Mouse (Mus musculus): ENCODE results near the gene Lrrc4b. TPM values are rescaled to one million over a fixed set of nuclear protein-coding genes. Genes with fewer than 3 reads are reported as not detected.

Gene Lrrc4b
- polyA plus RNA-seq, 1 experiment from 2014 or later, result 11.4 TPM

DNA sequence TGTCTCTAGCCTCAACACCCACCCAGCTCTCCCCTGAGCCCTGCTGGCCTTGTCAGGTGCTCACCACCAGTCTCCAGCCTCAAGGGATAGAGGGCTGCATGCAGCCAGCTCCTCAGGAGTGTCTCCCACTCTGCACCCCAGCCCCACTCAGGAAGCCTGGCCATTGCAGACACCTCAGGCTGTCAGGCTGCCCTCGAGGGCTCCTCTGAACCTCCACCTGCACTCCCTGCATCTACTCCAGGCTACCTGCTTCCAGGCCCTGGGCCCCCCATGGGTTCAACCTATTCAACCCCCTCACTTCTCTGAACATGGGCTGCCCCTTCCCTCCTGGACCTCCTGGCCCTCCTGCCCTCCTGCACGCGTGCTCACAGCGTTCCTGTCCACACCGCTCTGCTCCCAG lies 62.6 kb downstream of the Lrrc4b start:
- Histone ChIP-seq H3K4me2 (replicated peaks; ENCODE audit: low read depth, low read length) (no peak overlapping the region), H3K4me3 (ENCODE audit: low read depth, low read length) (no peak overlapping the region), H3K4me1 (replicated peaks; ENCODE audit: control insufficient read depth, insufficient read depth, low read length) (peaks cover 4% of the 10 kb centered on the region; the same call in 1 of the 2 replicates), H3K27me3 (ENCODE audit: control insufficient read depth, insufficient read depth, low read length) (no peaks in the 10 kb centered on the region), H3K36me3 (ENCODE audit: control insufficient read depth, insufficient read depth, low read length) (no peaks in the 10 kb centered on the region), H3K9ac (ENCODE audit: low read depth, low read length) (no peak overlapping the region), H3K27ac (ENCODE audit: low read depth, low read length) (no peak overlapping the region), H3K9me3 (ENCODE audit: control insufficient read depth, low read length) (no peaks in the 10 kb centered on the region)
- DNase-seq (ENCODE audit: low spot score) (no peak), ATAC-seq (ENCODE audit: low FRiP score) (no peak)
- WGBS, result 94% methylated on average over 5 of the region's 5 CpGs

DNA sequence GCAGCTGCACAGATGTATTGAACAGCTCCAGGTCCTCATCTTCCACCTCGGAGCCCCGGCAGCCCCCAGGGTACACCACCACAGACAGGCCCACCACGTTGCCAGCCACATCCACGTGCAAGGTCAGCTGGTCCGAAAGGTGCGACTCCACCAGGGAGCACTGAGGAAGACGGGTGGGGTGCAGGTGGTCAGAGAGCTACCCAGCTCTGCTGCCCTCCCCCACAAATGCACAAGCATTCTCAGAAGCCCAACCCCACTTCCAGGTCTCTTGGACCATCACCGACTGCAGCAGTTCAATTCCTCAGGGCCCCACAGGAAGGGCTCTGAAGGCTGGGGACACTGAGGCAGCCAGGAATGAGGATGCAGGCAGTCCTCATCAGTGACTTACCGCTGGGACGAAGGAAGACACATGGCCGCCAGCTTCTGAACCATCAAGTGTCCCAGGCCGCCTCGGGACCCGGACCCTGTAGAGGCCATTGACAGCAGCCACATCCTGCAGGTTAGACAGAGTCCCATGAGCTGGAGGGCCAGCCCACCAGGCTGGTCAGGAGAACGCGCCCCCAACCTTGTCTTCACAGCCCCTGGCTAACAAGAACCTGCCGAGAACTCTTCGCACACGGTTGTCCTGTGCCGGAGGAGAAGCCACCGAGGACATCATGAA lies 63.5 kb downstream of the Lrrc4b start:
- H3K27ac ChIP-seq (ENCODE audit: low read depth, low read length), result no peak overlapping the region
- H3K4me2 ChIP-seq (replicated peaks; ENCODE audit: low read depth, low read length), result no peak overlapping the region
- H3K27me3 ChIP-seq (ENCODE audit: control insufficient read depth, insufficient read depth, low read length), result no peaks in the 10 kb centered on the region
- DNase-seq (ENCODE audit: low spot score) (no peak), ATAC-seq (ENCODE audit: low FRiP score) (no peak)
- H3K36me3 ChIP-seq (ENCODE audit: control insufficient read depth, insufficient read depth, low read length), result no peaks in the 10 kb centered on the region
- no peak overlapping the region for H3K9ac ChIP-seq (ENCODE audit: low read depth, low read length)
- no peak overlapping the region for H3K4me3 ChIP-seq (ENCODE audit: low read depth, low read length)
- H3K4me1 ChIP-seq (replicated peaks; ENCODE audit: control insufficient read depth, insufficient read depth, low read length), result peaks cover 4% of the 10 kb centered on the region; the same call in 1 of the 2 replicates
- WGBS, result 92% methylated on average over 21 of the region's 21 CpGs
- H3K9me3 ChIP-seq (ENCODE audit: control insufficient read depth, low read length), result no peaks in the 10 kb centered on the region

DNA sequence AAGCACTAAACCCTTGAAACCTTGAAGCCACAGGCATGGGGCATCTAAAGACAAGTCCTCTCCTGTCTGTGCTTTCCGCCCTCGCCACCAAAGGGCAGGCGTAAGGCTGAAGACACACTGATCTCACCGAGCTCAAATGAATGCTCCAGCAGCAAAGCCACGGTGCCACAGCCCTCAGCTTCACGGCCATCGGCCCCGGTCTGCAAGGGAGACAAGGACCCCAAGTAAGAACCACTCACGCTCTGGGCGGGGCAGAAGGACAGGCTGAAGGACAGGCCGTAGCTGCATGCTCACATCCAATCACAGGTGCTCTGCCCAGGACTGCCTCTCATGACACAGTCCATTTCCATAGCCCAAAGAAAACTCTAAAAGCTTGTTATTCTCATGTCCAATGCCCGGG lies 65.9 kb downstream of the Lrrc4b start:
- DNase-seq (ENCODE audit: low spot score) (no peak), ATAC-seq (ENCODE audit: low FRiP score) (no peak)
- H3K36me3 ChIP-seq (ENCODE audit: control insufficient read depth, insufficient read depth, low read length), result no peaks in the 10 kb centered on the region
- peaks cover 4% of the 10 kb centered on the region; the same call in 1 of the 2 replicates for H3K4me1 ChIP-seq (replicated peaks; ENCODE audit: control insufficient read depth, insufficient read depth, low read length)
- H3K9me3 ChIP-seq (ENCODE audit: control insufficient read depth, low read length), result no peaks in the 10 kb centered on the region
- no peak overlapping the region for H3K27ac ChIP-seq (ENCODE audit: low read depth, low read length)
- no peaks in the 10 kb centered on the region for H3K27me3 ChIP-seq (ENCODE audit: control insufficient read depth, insufficient read depth, low read length)
- H3K4me2 ChIP-seq (replicated peaks; ENCODE audit: low read depth, low read length), result no peak overlapping the region
- no peak overlapping the region for H3K9ac ChIP-seq (ENCODE audit: low read depth, low read length)
- no peak overlapping the region for H3K4me3 ChIP-seq (ENCODE audit: low read depth, low read length)
- WGBS, result 93% methylated on average over 12 of the region's 12 CpGs

DNA sequence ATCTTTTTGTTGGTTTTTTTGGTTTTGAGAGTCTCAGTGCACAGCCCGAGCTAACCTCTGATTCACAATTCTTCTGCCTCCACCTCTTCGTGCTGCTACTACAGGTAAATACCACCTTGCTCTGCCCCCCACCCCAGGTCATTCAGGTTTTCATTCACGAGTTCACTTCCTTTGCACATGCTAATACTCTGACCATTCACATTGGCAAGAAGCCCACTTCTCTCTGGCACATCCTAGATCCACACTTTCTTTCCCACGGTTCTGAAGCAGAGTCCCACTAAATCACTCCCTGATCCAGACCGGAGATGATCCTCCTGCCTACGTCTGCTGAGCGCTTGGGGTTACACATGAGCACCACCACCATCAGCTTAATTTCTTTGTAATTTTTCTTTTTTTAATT lies 66.3 kb downstream of the Lrrc4b start:
- Histone ChIP-seq H3K36me3 (ENCODE audit: control insufficient read depth, insufficient read depth, low read length) (no peaks in the 10 kb centered on the region), H3K9ac (ENCODE audit: low read depth, low read length) (peak overlapping the region; percentile 90; the same call in 1 of the 2 replicates), H3K27ac (ENCODE audit: low read depth, low read length) (no peak overlapping the region), H3K4me2 (replicated peaks; ENCODE audit: low read depth, low read length) (peak overlapping the region; percentile 91), H3K27me3 (ENCODE audit: control insufficient read depth, insufficient read depth, low read length) (no peaks in the 10 kb centered on the region), H3K4me1 (replicated peaks; ENCODE audit: control insufficient read depth, insufficient read depth, low read length) (peaks cover 4% of the 10 kb centered on the region; the same call in 1 of the 2 replicates), H3K4me3 (ENCODE audit: low read depth, low read length) (peak overlapping the region; percentile 77), H3K9me3 (ENCODE audit: control insufficient read depth, low read length) (no peaks in the 10 kb centered on the region)
- no peak for DNase-seq (ENCODE audit: low spot score)
- no peak for ATAC-seq (ENCODE audit: low FRiP score)
- 91% methylated on average over 7 of the region's 7 CpGs for WGBS

DNA sequence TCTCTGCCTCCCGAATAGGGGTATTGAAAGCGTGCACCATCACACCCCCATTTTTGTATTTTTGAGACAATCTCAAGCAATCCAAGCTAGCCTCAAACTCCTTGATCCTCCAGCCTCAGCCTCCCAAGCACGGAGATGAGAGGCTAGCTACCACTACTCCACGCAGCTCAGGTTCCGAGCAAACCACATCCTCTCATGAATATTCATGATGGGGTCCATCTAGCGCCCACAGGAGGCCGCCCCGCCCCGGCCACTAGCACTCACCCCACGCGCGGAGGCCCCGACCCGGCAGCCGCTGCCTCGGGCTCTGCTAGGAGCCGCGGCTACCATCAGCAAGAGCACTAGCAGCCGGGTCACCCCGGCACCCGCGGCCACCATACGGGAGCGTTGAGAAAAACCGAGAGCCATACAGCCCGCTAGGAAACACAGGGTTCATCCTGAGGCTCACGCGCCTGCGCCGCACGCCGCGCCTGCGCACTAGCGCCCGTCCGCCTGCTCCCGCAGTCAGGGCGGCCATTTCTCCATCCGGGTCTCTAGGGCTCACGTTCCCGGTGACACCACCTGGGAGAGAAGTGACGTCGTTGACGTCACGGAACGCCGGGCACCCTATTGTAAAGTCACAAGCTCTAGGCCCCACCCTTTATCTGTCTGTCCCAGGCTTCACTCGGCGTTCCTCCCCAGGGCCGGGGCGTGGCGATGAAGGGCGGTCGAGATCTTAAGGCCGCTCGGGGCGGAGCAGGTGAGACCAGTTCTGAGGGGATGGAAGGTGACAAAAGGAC lies 67.4 kb downstream of the Lrrc4b start, which contains the start of the genes Emc10 and Fam71e1:
Gene Emc10 (minus strand): TSS at position 538 of the 779 bp plus-strand sequence.
Gene Fam71e1 (plus strand): TSS at position 590 of the 779 bp plus-strand sequence.
- WGBS, result under 1% methylated on average over 58 of the region's 58 CpGs
- H3K36me3 ChIP-seq (ENCODE audit: control insufficient read depth, insufficient read depth, low read length), result no peaks in the 10 kb centered on the region
- peak within 1 kb of the TSS; percentile 91 for H3K4me2 ChIP-seq (replicated peaks; ENCODE audit: low read depth, low read length)
- peak; percentile 100 for DNase-seq (ENCODE audit: low spot score)
- no peaks in the 10 kb centered on the region for H3K27me3 ChIP-seq (ENCODE audit: control insufficient read depth, insufficient read depth, low read length)
- ATAC-seq (ENCODE audit: low FRiP score), result peak; percentile 97
- peaks cover 4% of the 10 kb centered on the region; the same call in 1 of the 2 replicates for H3K4me1 ChIP-seq (replicated peaks; ENCODE audit: control insufficient read depth, insufficient read depth, low read length)
- peak within 1 kb of the TSS; percentile 94 for H3K27ac ChIP-seq (ENCODE audit: low read depth, low read length)
- peak within 1 kb of the TSS; percentile 90 for H3K9ac ChIP-seq (ENCODE audit: low read depth, low read length)
- H3K9me3 ChIP-seq (ENCODE audit: control insufficient read depth, low read length), result no peaks in the 10 kb centered on the region
- peak within 1 kb of the TSS; percentile 77 for H3K4me3 ChIP-seq (ENCODE audit: low read depth, low read length)

DNA sequence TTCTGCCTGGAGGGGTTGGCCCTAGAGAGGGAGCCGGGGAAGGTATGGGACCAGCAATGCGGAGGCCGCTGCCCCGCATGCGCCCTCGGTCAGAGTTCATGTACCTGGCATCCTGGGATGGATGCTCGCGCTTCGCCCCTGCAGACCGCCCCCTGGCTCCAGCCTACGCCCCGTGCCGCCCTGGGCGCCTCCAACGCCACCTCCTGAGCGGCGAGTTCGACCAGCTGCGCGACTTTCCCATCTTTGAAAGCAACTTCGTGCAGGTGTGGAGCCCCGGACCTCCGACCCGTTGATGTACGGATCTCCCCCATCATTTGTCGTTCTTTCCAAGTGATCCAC lies 67.9 kb downstream of the Lrrc4b start:
- H3K27me3 ChIP-seq (ENCODE audit: control insufficient read depth, insufficient read depth, low read length), result no peaks in the 10 kb centered on the region
- ATAC-seq (ENCODE audit: low FRiP score) (no peak), DNase-seq (ENCODE audit: low spot score) (no peak)
- peak overlapping the region; percentile 77 for H3K4me3 ChIP-seq (ENCODE audit: low read depth, low read length)
- no peaks in the 10 kb centered on the region for H3K9me3 ChIP-seq (ENCODE audit: control insufficient read depth, low read length)
- peak overlapping the region; percentile 91 for H3K4me2 ChIP-seq (replicated peaks; ENCODE audit: low read depth, low read length)
- H3K9ac ChIP-seq (ENCODE audit: low read depth, low read length), result peak overlapping the region; percentile 90
- H3K27ac ChIP-seq (ENCODE audit: low read depth, low read length), result peak overlapping the region; percentile 94
- no peaks in the 10 kb centered on the region for H3K36me3 ChIP-seq (ENCODE audit: control insufficient read depth, insufficient read depth, low read length)
- WGBS, result under 1% methylated on average over 21 of the region's 26 CpGs
- peaks cover 4% of the 10 kb centered on the region; the same call in 1 of the 2 replicates for H3K4me1 ChIP-seq (replicated peaks; ENCODE audit: control insufficient read depth, insufficient read depth, low read length)

DNA sequence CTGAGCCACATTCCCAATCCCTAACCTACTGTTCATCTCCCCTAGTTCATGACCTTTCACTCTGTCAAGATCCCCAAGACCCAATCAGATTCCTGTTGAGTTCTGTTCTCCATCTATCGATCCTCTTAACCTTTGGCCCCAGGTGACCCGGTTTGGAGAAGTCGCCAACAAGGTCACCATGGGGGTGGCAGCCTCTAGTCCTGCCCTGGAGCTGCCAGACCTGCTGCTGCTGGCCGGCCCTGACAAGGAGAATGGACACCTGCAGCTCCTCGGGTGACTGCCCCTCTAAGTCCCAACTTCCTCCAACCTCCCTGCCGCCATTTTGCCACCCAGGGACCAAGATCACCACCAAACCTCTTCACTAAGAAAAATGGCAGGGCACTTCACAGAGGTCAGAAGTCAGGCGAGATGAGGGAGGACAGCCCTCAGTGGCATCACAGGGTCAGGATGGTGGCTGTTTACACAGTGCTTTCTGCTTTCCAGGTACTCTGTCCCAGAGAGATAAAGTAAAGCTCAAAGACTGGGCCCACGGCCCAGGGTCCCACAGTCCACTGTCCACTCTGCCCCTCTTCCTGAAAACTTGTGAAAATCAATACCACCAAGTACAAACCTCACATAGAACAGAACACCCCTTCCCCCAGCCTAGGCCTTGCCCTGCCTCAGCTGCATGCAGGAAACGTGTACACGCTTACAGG lies 68.7 kb downstream of the Lrrc4b start:
- peak overlapping the region; percentile 77 for H3K4me3 ChIP-seq (ENCODE audit: low read depth, low read length)
- peak overlapping the region; percentile 90 for H3K9ac ChIP-seq (ENCODE audit: low read depth, low read length)
- no peaks in the 10 kb centered on the region for H3K27me3 ChIP-seq (ENCODE audit: control insufficient read depth, insufficient read depth, low read length)
- H3K9me3 ChIP-seq (ENCODE audit: control insufficient read depth, low read length), result no peaks in the 10 kb centered on the region
- 86% methylated on average over 10 of the region's 10 CpGs for WGBS
- H3K27ac ChIP-seq (ENCODE audit: low read depth, low read length), result no peak overlapping the region
- peaks cover 4% of the 10 kb centered on the region; the same call in 1 of the 2 replicates for H3K4me1 ChIP-seq (replicated peaks; ENCODE audit: control insufficient read depth, insufficient read depth, low read length)
- no peak for ATAC-seq (ENCODE audit: low FRiP score)
- H3K36me3 ChIP-seq (ENCODE audit: control insufficient read depth, insufficient read depth, low read length), result no peaks in the 10 kb centered on the region
- peak overlapping the region; percentile 91 for H3K4me2 ChIP-seq (replicated peaks; ENCODE audit: low read depth, low read length)
- DNase-seq (ENCODE audit: low spot score), result no peak

DNA sequence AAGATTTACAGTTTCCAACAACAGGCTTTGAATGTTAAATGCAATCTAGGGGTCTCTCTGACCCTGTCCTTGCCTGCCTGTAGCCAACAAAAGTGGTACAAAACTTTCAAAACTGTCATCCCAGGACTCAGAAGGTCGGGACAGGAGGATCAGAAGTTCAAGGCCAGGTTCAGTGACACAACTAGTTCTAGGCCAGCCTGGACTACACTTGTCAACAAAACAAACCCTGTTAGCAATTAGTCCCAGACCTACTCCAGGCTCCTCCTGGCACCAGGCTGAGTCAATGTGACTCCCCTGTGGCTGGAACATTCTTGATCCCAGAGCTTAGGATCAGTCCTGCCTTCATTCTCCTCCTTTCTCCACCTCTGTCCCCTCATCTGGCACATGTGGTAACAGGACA lies 70.1 kb downstream of the Lrrc4b start:
- Histone ChIP-seq H3K27ac (ENCODE audit: low read depth, low read length) (no peak overlapping the region), H3K36me3 (ENCODE audit: control insufficient read depth, insufficient read depth, low read length) (no peaks in the 10 kb centered on the region), H3K4me3 (ENCODE audit: low read depth, low read length) (no peak overlapping the region), H3K27me3 (ENCODE audit: control insufficient read depth, insufficient read depth, low read length) (no peaks in the 10 kb centered on the region), H3K9me3 (ENCODE audit: control insufficient read depth, low read length) (no peaks in the 10 kb centered on the region), H3K4me2 (replicated peaks; ENCODE audit: low read depth, low read length) (no peak overlapping the region), H3K9ac (ENCODE audit: low read depth, low read length) (no peak overlapping the region), H3K4me1 (replicated peaks; ENCODE audit: control insufficient read depth, insufficient read depth, low read length) (peaks cover 4% of the 10 kb centered on the region; the same call in 1 of the 2 replicates)
- ATAC-seq (ENCODE audit: low FRiP score) (no peak), DNase-seq (ENCODE audit: low spot score) (no peak)
- 77% methylated on average over 1 of the region's 1 CpGs for WGBS
